Mouse (Mus musculus) lung, postnatal 0 days (tissue): ENCODE results near the gene Shd.

Source experiments
- CTCF ChIP-seq: IDR thresholded peaks from 2 replicates; pipeline ENCODE4 v1.5.1; 2016; ENCODE audit warnings: antibody characterized with exemption, mild to moderate bottlenecking
- EP300 ChIP-seq: IDR thresholded peaks from 2 replicates; pipeline ENCODE4 v1.6.1; 2016; ENCODE audit warnings: antibody characterized with exemption, mild to moderate bottlenecking, control low read depth

DNA sequence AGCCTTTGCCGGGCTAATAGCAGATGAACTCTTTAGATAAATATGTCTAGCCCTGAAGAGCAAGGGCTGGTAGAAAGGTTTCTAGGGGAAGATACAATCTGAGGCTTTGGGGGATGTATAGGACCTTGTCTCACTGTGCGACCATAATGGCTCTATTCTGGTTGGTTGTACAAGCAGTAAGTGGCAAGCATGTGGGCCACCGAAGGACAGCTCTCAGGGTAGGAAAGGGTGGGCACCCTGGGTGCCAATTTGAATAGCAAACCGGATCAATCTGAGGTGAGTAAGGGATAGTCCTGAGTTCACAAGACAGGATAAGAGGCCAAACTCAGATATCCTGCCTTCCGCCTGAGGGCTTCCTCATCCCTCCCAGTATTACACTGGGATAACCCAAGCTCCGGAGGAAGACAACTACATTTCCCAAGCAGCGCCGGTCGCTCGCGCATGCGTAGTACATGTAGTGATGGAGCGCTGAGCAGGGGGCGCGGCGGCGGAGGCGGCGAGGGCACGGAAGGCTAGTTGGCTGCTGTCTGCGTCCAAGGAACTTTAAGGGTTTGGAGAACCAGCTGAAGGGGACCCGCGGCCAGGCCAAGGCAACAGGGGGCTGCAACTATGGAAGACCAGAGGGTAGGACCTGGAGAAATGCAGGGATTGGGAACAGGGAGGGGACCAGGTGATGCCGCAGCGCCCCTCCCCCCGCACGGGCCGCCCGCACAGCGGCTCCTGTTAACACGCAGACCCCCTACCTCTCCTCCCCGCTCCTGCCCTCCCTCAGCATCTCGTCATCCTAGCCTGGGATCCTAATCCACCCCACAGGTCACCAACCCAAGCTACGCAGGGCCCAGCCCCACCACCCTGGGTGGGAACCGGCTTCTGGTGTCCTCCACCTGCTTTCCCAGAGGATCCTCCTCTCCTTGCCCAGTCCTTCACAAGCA is 16.0 kb downstream of the Shd start, which contains the start of gene Fsd1:
- TF ChIP-seq CTCF = no peak
- no peak for TF ChIP-seq EP300
